Mouse (Mus musculus) megakaryocyte, embryonic 14.5 days (primary cell): ENCODE measurements around the gene Sik1.

ENCODE experiments used
- FLI1 ChIP-seq: IDR thresholded peaks from 2 replicates; pipeline ENCODE4 v1.6.1; 2012; ENCODE audit warnings: low read length, inconsistent platforms, mixed read lengths
- GATA1 ChIP-seq: IDR thresholded peaks from 3 replicates; pipeline ENCODE4 v1.6.1; 2012; ENCODE audit warnings: mixed read lengths, low read length, inconsistent platforms, borderline replicate concordance

DNA sequence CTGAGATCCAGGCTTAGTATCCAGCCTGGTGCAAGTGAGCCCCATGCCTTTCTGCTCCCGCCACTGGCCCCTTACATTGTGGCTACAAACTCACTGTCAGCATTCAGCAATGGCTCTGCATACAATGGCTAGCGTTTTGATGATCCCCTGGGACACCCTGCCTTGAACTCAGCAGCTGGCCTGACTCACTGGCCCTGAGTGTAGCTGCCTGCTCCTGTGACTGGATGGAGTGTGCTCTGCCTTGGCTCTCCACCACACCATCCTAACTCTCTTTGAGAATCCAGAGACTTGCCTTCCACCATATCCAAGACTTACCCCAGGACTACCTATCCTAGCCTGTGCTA is 19.4 kb downstream of the Sik1 start:
- TF ChIP-seq GATA1 (no peak), FLI1 (no peak)
